Mouse (Mus musculus) liver, adult (tissue): Measurements from ENCODE around the gene Serpinf2.

ENCODE experiments used
- GATA4 ChIP-seq: IDR thresholded peaks from 2 replicates; pipeline ENCODE4 v1.6.1; 2014; ENCODE audit warnings: mild to moderate bottlenecking, low read length; ENCODE audit not compliant: insufficient replicate concordance

The Serpinf2 gene

GRCm38 (mm10) chr11:75450936-75451335 lies 11.5 kb upstream of the Serpinf2 start:
- TF ChIP-seq GATA4 = no peak

- no peak for TF ChIP-seq GATA4
These were observed 11.0 kb upstream of the Serpinf2 start for GRCm38 (mm10) chr11:75450304-75450908.

- TF ChIP-seq GATA4 = no peak
These were observed 10.3 kb upstream of the Serpinf2 start for GRCm38 (mm10) chr11:75449695-75450094.

GRCm38 (mm10) chr11:75448575-75448974 lies 9.2 kb upstream of the Serpinf2 start:
- no peak for TF ChIP-seq GATA4

GRCm38 (mm10) chr11:75443711-75444110 lies 4.3 kb upstream of the Serpinf2 start:
- no peak for TF ChIP-seq GATA4

GRCm38 (mm10) chr11:75441601-75442000 lies 2.2 kb upstream of the Serpinf2 start:
- no peak for TF ChIP-seq GATA4

- no peak for TF ChIP-seq GATA4
These were observed 1.6 kb upstream of the Serpinf2 start for GRCm38 (mm10) chr11:75441034-75441433.

- TF ChIP-seq GATA4 = no peak
These were observed 560 bp upstream of the Serpinf2 start for GRCm38 (mm10) chr11:75439951-75440350.

- TF ChIP-seq GATA4 = no peak
These were observed 587 bp downstream of the Serpinf2 start for GRCm38 (mm10) chr11:75438804-75439203.

GRCm38 (mm10) chr11:75438194-75438593 lies 1.2 kb downstream of the Serpinf2 start:
- no peak for TF ChIP-seq GATA4

- no peak for TF ChIP-seq GATA4
These were observed 5.3 kb downstream of the Serpinf2 start for GRCm38 (mm10) chr11:75434138-75434537.

- no peak for TF ChIP-seq GATA4
These were observed 8.1 kb downstream of the Serpinf2 start for GRCm38 (mm10) chr11:75431307-75431706.

- no peak for TF ChIP-seq GATA4
These were observed 10.2 kb downstream of the Serpinf2 start for GRCm38 (mm10) chr11:75429019-75429705.

- TF ChIP-seq GATA4 = no peak
These were observed 14.9 kb downstream of the Serpinf2 start for GRCm38 (mm10) chr11:75424459-75424858.

- TF ChIP-seq GATA4 = no peak
These were observed 15.4 kb downstream of the Serpinf2 start for GRCm38 (mm10) chr11:75424033-75424432.

- TF ChIP-seq GATA4 = no peak
These were observed 16.3 kb downstream of the Serpinf2 start for GRCm38 (mm10) chr11:75423091-75423490.
